Mouse (Mus musculus): ENCODE data around the gene Cxcl9.

DNA sequence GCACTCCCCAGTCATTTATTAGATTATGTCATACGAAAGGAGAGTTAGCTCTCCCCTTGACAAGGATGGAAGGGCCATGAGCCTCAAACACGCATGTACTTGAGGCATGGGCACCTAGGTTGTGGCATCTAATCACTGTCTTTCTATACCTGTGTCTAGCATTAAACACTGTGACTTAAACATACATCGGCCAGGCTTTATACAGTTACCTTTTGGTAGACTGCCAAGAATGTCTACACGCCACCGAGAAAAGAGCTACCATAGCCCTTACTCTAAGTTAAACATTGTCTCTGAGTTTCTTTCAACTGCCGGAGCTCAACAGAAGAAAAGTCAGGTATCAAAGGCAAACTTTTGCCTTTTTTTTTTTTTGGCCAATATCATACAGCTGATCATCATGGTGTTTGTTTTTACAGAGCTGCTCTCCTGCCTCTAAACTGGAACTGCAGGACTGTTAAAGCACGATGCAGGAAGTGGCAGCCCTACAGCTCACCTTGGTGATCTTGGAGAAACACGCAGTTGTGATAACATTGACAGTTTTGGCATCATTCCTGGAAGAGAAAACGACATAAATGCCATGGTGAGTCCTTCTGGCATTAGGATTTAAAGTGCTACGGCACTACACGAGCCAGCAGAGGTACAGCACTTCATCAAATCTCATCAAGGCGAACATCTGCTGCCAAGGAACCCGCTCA, 25.6 kb downstream of the Cxcl9 start:
- no peak for TF ChIP-seq CTCF (IDR thresholded peaks at IDR 0.05; ENCODE audit: low read depth, low read length)
- no peak for TF ChIP-seq POLR2A (IDR thresholded peaks at IDR 0.05; ENCODE audit: extremely low read depth, insufficient read depth, low read length)
